Mouse (Mus musculus) layer of hippocampus, postnatal 10 days (tissue): Measurements from ENCODE around the gene Prdx5. TPM values are rescaled to one million over a fixed set of nuclear protein-coding genes. Genes with fewer than 3 reads are reported as not detected.

ENCODE experiments used
- DNase-seq, 2 experiments: peaks; one replicate each; pipeline ENCODE4 v3.0.0; 2021; ENCODE audit warnings: low spot score in 2 of 2
- total RNA-seq, 2 experiments: library from RNA; stranded (reverse); gene quantifications; 2 replicates each; pipeline ENCODE4 v1.2.3; 2021

The Prdx5 gene
- total RNA-seq, 2 experiments from 2014 or later: 319 to 332 TPM

DNA sequence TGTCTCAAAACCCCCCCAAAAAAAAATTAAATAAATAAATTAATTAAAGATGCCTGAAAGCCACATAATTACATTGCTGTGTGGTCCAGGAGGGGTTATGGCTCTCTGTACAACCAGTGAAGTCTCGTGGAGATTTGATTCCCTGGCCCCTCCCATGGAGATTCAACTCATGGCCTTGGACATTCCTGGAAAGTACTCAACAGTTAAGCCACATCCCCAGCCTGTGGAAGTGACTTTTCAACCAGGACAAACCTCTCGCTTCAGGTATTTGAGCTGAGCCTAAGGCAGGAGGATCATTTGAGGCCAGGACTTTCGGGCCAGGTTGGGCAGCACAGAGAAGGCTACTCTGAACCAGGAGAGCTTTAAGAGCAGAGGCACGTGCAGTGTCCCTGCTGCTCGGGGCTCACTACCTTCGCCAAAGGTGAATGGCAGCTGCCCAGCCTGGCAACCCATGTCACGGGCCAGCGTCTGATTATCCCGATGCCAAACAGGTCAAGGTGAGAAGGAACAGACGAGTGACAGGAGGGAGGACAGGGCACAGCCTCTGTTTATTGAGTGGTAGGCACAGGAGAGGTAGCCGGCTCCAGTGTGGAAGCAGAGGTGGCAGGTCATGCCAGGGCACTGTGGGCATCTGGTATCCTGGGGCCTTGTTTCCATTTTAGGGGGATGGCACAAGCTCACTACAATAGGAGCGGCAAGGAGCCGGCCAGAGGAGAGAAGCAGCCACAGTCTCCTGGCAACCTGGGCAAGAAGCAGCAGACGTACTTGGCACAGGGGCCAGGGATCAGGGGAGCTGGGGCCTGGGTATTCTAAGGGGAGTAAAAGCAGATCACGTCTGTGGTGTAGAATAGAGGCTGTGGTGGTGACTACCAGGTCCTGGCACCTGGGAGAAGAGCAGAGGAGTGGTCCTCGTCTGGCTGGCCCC lies 27.9 kb upstream of the Prdx5 start:
- no peak for DNase-seq

DNA sequence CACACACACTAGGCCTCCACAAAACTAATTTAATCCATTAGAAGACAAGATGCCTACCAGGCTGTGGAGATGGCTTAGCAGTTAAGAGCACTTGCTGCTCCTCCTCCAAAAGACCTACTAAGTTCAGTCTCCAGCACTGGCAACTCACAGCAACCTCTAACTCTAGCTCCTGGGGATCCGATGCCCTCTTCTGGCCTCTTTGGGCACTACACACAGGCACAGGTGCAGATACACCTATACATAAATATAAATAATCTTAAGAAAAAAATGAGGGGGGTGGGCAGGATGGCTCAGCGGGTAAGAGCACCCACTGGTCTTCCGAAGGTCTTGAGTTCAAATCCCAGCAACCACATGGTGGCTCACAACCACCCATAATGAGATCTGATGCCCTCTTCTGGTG lies 26.4 kb upstream of the Prdx5 start:
- no peak for DNase-seq

DNA sequence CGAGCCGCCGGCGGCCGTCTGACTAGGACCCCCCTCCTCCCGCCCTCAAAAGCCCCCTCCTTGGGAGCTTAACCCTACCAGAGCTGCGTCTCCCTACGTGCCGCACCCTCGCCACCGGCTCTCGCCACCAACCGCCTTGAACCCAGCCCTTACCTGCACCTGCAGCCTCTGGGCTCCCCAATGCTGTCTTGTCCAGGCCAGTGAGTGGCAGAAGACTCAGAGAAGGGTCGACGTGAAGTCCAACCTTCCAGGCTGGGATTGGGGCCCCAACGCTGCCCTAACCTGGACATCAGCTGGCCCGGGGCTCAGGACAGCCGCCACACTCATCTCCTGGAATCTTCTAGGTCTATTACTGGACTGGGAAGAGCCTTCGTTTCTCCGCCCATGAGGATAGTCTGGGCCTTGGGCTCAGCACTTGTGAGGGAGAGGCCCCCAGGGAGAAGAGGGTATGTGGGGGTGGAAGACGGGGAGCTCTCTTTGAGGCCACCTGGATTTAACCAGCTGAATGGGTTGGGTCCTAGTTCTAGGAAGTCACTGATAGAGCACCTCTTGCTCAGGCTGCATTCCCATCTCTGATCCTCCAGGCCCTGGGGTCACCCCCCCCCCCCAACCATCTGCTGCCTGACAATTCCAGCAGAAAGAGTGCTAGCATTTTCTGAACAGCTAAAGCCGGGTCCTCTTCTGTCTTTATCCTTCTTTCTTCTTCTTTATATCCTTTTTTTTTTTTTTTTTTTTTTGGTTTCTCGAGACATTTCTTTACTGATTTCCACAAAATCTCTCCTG lies 24.5 kb upstream of the Prdx5 start, which contains the start of gene Kcnk4:
Kcnk4 (minus strand) TSS at position 321 of the 783 bp plus-strand sequence.
- no peak for DNase-seq

DNA sequence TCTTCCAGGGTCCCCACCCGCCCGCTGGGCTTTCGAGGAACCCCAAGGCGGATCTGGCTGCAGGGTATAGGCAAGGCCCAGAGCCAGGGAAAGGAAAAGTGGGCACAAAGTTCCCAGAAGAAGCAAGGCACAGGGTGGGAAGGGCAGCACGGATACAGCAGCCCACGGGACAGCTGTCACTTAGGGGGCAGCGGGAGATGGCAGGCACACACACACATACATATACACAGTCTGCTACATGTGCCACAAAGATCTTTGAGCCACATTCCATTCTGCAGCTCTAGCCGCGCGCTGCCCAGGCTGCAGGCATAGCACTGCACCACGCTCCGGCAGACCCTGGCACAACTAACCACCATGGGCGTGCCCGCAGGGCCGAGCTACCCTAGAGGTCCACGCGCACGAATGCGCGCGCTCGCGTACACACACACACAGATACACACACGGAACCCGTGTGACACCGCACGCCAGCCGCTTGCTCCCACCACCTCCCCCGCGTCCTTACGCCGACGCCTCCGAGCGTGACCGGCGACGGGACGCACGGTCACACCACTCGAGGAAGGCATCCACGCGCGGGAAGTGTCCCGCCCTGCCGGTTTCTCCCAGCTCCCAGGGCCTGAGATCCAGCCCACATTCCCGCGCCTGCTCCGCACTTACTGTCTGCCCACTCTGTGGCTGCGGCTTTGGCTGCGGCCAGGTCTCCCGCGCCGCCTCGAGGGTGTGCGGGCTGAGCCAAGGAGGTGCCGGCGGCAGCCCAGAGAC lies 23.7 kb upstream of the Prdx5 start:
- DNase-seq: no peak

DNA sequence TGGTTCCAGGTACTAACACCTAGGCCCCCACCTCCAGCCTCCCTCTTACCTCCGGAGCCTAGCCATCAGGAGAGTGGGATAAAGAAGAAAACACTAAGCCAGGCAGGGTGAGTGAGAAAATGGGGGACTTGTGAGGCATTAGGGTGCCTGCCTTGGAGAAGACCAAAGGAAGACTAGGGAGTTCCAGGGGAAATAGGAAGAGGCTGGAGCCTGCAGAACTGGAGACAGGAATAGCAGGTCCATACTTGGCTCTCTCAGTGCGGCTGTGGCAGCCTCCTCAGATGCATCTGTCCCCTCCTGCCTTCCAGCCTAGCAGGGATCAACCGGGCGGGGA lies 23.2 kb upstream of the Prdx5 start:
- DNase-seq: no peak

DNA sequence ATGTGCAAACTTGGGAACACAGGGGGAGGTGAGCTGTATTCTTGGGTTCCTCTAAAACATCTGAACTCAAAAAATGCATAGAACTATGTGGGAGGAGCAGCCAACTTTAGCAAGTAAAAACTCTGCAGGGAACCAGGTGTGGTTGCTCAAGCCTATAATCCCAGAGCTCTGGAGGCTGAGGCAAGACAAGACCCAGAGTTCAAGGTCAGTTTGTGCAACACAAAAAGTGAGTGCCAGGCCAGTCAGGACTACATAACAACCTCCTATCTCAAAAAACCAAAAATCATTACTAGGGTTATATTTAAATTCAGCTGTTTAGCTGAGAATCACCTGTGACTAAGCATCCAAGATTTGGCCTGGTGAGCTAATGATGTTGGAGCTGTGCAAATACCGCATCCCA lies 22.1 kb upstream of the Prdx5 start:
- DNase-seq: no peak

DNA sequence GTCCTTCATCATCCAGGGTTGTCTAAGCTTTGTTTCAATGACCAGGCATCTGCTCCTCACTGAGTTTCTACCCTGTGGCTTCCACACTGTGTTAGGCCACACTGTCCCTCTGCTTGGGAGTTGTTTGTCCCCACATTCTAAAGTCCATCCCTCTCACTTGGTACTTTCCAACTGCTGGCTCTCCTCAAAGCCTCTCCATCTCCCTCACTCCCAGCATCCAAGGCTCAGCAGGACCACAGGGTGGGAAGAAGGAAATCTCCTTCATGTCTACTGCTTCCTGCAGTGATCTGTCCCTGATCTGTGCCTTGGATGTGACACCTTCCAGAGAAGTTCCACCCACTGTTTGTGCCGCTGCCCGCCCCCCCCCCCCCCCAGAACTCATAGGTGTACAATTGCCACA lies 21.1 kb upstream of the Prdx5 start:
- DNase-seq: no peak

DNA sequence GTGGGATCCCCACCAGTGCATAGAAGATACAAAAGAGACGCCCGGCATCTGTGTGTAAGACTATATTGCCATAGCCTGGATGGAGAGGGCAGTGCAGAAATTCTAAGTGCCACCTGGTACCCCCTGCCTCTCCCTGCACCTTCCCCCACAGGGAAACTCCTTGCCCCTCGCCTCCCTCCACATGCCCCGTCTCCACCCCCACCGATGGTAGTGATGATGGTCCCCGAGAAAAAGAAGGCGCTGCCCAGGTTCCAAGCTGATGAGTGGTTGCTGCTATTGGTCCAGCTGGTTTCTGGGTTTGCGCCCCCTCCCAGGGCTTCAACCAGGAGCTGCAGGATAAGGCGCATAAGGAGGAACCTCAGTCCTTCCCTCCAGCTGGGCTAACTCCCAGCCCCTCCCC lies 18.2 kb upstream of the Prdx5 start:
- no peak for DNase-seq

DNA sequence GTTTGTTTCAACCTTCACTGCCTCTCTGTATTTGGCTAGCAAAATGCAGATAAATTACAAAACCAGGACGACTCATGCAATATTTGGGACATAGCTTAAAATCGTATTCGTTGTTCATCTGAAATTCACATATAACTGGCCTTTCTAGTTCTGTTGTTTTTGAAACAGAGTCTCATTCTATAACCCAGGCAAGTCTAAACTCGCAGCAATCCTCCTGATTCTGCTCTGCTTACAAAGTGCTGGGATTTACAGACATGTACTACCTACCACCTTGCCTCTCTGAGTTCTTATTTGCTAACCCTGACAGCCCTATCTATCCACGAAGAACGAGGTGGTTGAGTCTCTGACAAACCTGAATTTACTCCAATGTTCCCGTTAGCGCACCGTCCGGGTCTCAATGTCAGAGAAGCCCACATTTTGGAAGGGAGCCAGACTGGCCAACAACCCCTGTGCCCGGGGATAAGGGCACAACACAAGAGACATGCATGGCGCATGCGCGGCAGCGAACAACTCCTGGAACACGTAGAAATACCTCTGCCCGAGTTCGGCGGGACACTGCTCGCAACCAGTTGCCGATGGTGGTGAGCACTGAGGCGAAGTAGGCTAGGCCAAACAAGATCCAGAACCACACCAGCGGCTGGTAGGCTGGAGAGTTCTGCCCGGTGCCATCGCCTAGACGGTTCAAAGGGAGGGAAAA lies 16.8 kb upstream of the Prdx5 start:
- no peak for DNase-seq

DNA sequence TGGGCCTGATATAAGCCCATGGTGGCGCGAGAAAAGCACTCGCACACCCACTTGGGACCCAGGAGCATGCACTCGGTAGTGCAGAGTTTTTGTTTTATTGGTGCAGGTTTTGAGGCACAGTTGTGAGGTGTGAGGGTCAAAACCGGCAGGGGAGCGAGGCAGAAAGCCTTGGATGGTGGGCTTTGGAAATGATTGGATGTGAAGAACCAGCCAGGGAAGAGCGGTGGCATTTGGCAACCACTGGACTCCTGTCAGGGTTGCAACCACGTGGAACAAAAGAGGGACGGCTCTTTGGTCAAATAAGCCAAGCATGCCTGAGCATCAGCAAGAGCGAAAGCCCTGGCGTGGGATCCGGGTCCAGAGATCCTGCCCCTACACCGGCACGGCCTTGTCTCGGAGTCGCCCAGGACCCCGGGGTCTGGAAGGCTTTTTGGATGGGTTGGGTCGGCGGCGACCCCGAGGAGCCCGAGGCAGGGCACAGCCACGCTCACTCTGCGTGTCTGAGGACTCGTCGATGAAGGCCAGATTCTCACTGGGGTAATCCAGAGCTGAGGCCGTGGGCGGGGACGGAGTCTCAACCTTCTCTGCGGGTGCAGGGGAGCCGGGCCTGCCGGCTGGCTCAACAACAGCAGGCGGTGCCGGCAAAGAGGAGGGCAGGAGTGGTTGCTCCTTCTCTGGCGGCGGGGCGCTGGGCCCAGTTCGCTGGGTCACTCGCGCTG lies 15.9 kb upstream of the Prdx5 start:
- DNase-seq: no peak

DNA sequence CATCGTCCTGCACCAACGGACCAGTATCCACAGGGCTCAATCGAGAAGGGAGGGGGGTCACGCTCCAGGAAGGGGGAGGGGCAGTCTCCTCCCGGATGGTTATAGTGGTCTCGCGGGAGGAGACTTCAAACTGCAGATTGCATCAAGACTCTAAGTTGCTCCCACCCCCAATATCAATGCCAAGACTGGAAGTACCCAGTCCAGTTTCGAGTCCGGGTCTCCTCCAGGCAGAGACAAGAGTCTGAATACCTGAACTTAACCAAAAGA lies 15.3 kb upstream of the Prdx5 start, which contains the start of gene Catsperz:
Catsperz (minus strand) TSS at position 74 of the 267 bp plus-strand sequence.
- no peak for DNase-seq

DNA sequence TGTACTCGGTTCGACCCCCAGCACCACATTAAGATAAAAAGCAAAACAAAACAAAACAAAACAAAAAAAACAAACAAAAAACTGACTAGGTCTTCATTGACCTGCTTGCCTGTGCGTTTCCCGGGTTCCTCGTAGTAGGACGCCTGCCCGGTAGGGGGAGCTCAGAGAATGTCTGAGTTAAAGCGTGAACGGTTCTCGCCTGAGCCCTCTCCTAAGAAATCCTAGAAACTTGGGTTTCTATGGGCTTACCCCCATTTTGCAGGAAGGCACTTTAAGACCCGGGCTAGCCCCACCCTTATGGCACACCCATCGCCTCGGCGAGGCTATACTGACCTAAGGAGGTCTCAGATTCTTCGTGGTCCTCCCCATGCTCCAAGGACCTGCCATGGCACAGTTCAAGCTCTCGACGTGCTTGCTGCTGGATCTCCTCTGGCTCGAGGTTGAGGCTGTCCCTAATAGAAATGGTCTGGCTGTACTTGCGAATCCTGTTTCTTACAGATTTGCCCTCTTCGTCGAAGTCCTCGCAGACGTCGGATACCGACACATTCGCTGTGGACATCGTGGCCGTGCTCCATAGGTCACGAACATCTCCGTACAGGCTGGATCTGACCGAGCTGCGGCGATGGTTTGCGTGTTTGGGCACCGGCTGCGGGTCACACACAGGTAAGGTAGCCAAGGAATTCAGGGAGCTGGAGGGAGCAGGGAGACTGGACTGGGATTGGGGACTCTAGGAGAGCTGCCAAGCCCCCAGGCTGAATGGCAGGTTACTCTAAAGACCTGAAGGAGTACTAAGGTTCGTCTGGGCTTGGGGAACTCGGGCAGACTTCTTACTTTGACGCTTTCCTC lies 14.8 kb upstream of the Prdx5 start:
- peak; percentile 86 to 90 for DNase-seq

DNA sequence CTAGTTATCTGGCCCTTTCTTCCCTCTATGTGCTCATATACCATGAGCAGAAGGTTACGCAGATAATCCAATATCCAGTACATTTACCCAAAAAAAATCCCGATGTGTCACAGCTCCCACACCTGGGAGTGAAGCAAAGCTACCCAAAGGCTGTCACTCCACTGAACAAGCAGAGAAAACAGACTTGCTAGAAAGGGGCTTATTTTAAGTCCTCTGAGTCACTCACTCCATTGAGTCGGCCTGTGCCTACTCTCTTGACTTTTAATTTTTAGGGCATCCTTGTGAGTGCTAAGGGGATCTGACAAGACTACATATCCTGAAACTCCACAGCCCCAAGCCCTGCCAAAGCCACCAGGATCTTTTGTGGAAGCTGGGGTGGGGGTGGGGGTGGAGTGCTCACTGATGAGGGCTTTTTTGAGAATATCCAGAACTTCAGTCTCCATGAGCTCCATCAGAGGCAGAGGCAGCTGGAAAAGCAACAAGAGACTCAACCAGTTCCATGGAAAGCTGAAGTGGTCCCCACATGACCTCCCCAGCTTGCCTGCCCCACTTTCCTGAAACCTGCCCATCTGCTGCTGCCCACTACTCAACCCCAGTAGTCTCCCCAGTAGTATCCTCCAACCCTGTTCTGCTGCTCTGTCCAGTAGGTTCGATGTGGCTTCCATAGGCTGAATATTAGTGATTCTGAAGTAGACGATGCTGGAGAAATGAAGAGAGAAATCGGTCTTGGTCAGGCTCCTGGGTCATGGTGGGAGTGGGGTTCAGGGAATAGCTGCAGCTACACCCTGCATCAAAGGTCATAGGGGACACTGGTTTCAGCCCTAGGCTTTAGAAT lies 13.2 kb upstream of the Prdx5 start:
- DNase-seq: no peak

DNA sequence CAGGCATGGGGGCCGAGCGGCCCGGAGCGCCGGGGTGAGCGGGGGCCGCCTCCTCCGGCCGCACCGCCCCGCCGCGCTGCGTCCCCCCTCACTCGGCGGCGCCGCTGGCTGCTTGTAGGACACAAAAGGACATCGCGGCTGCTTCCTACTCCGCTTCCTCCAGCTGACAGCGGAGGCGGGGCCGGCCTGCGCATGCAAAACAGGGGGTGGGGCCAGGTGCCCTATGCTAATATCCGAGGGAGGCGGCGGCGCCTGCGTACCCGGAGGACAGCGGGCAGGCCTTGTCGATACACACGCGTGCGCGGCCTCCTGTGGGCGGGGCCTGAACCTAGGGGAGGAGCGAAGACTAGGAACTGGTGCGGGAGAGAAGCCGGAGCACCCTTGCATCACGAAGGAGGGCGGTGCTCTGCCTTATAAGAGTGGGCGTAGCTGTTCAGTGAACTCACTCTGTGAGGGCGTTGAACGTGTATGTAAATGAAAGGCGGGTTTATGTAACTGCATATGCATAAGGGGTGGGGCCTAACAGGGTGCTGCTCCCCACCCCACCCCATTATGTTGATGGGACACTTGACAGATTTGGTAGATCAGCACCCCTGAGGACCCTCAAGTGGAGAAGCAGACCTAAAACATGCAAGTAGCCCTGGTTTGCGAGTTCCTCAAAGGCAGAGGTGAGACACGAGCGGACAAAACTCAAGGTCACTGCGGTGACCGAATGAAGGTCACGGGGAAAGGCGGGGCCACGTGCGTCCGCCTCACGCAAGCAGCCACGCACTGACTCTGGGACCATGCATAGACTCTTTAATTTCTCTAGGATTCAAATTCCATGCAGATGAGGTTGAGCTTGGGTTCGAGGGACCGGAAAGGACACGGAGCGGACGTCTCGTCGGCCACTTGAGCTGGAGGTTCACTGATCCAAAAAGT lies 12.0 kb upstream of the Prdx5 start, which contains the start of gene Esrra:
Esrra (minus strand) TSS at position 167 of the 921 bp plus-strand sequence.
- peak; percentile 99 for DNase-seq

DNA sequence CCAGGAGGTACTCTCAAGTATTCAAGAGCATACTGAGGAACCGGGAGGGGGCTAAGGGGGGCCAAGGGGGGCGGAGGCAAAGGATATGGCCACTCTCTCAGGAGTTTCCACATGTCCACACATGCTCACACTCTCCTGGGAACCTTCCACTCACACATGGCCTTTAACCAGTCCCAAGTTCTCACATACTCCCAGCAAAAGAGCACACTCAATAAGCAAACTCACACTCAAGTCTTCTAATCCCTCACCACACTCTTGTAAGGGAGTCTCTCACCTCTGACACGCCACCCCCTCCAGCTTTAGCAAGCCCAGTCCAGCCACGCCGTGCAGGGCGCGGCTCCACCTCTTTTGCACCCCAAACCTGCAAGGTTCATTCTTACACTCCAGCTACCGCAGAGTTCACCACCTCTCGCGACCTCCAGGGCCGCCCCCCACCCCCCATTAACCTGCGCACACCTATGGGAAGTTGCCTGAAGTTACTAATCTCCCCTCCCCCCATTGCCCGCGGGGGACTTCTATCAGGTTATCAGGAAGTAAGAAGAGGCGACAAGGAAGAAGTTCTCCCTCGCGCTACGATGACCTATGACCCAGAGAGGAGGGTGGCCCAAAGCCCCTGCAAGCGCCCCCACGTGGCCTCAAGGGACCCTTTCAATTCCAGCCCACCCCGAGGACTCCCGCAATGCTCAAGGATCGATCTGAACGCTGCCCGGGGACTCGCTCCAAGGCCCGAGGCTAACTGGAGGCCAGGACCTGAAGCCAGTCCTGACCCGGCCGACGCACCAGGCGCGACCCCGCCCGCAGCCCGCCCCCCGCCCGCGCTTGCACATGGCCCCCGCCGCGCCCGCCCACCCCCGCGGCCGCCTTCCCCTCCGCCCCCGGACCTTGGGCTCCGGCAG lies 11.1 kb upstream of the Prdx5 start:
- DNase-seq: peak in 1 of 2 experiments; percentile 67
